Mouse (Mus musculus) megakaryocyte-erythroid progenitor cell, adult 5 weeks (primary cell): ENCODE measurements around the gene Rxra. TPM values are rescaled to one million over a fixed set of nuclear protein-coding genes. Genes with fewer than 3 reads are reported as not detected.

Source experiments
- polyA plus RNA-seq: library from polyadenylated mRNA; stranded (reverse); fragments of >175 nt; gene quantifications from 2 replicates; pipeline ENCODE4 v1.2.3, GENCODE M21; 2012

Rxra gene
- 5.4 and 5.7 TPM in 2 replicates for polyA plus RNA-seq

DNA sequence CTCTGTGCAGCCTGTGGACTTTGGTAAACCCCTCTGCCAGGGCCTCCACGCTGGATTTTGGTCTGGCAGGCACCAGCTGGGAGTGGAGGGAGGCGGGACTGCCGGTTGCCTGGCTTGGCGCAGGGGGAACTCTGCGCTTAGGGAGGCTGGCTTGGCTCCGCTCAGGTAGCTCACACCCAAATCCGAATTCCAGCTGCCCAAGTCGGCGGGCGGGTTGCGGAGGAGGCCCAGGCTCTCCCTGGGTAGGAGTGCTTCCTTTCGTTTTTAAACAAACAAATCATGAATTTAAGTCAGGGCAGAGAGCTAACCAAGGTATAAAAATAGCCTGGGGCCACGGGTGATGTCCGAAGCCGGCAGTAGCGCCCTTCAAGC, at the start of gene Rxra:
Rxra (plus strand) TSS at position 335 of the 372 bp plus-strand sequence.

Other genes with a start within 250 kb of the Rxra start
- 14.4 and 16.1 TPM in 2 replicates for gene Vav2, start 249.4 kb upstream of the Rxra start, polyA plus RNA-seq
- 0.66 and 1.2 TPM in 2 replicates for gene Brd3os, start 234.1 kb upstream of the Rxra start, polyA plus RNA-seq
- gene Brd3, start 168.8 kb upstream of the Rxra start, polyA plus RNA-seq = 92.4 and 100.0 TPM in 2 replicates
- gene Wdr5, start 161.3 kb upstream of the Rxra start, polyA plus RNA-seq = 76.8 and 81.4 TPM in 2 replicates
- gene Col5a1, start 210.0 kb downstream of the Rxra start, polyA plus RNA-seq = 3.0 and 4.2 TPM in 2 replicates